Mouse (Mus musculus) liver, adult 2 months (tissue): ENCODE data around the gene Srsf3.

ENCODE experiments used
- CTCF ChIP-seq: fragments of 200-500 bp; IDR thresholded peaks from 2 replicates; pipeline ENCODE4 v1.5.1; 2011; ENCODE audit warnings: low read depth, low read length, control low read depth
- POLR2A ChIP-seq: fragments of 200-500 bp; IDR thresholded peaks from 2 replicates; pipeline ENCODE4 v1.6.1; 2011; ENCODE audit warnings: low read length, control low read depth; ENCODE audit not compliant: insufficient read depth; ENCODE audit errors: extremely low read depth

DNA sequence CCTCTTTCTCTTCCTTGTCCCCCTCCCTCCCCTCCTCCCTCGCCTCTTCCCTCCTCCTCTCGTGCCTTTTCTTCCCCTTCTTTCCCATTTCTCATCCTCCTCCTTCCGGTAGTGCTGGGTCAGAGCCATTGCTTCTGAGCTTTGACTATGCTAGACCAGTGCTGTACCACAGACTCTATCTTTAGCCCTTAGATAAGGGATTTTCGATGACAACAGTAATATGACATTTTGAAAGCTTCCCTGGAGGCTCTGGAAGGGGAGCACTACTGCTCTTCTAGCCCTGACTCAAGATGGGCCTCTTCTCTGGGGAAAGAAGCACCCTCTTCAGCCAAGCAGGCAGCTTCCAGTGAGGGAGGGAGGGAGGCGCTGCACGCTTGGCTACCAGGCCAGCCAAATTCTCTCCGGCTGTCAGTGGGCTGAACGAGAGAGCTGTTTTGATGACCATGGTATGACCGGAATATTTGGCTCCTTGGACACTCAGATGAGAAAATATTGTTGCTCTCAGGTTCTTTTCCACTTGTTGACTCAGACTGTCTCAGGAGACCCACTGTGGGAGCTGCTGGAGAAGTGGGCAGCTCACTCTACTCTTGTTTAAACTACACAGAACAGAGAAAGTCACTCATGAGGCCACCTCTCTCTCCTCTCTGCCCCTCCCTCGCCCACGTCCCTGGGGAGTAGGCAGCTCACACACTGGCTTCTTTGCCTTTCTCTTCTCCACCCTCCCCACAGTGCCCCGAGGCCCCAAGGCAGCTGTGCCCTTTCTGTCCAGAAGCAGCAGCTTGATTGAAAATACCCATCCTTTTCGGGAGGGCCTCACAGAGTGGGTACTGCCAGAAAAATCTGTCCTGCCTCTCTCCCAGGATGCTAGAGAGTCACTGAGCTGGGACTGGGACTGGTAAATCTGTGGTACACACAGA, 29.9 kb downstream of the Srsf3 start:
- TF ChIP-seq POLR2A (no peak), CTCF (no peak)
